Mouse (Mus musculus): ENCODE results near the gene Rft1.

DNA sequence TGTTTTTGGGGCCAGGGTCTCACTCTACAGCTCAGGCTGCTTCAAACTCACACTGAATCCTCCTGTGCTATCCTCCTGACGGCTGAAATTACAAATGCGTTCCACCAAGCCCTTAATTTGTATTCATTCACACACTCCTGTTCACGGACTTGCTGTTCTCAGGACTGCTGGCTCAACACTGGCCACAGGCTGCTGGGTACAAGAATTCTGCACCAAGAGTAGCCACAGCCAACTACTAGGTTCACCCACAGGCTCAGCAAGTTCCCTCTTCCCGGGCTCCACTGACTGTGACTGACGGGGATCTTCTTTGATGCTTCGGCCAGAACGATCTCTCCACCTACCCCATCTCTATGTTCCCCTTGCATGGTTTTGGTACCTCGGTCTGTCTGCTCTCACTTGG, 4.4 kb upstream of the Rft1 start:
- TF ChIP-seq POLR2A (IDR thresholded peaks at IDR 0.05; ENCODE audit: low read depth, low read length) (no peak), CTCF (IDR thresholded peaks at IDR 0.05; ENCODE audit: borderline replicate concordance, insufficient read depth, low read length) (no peak)

Data from embryonic fibroblast, embryonic 13.5 days (primary cell).